Mouse (Mus musculus) layer of hippocampus, adult 8-10 months (tissue): ENCODE data around the gene 2010111I01Rik. TPM values are rescaled to one million over a fixed set of nuclear protein-coding genes. Genes with fewer than 3 reads are reported as not detected.
"Not testable (repeated sequence)": the region's sequence is repeated elsewhere in the genome, so short reads cannot be mapped to it uniquely, and the experiment has no call there.

Source experiments
- DNase-seq, 2 experiments: peaks; one replicate each; pipeline ENCODE4 v3.0.0; 2022; ENCODE audit warnings: low spot score in 2 of 2
- microRNA-seq, 2 experiments: library from miRNA; unstranded; fragments of <30 nt; microRNA quantifications; one replicate each; pipeline ENCODE4 v1.2.0; 2022
- total RNA-seq, 4 experiments: library from RNA; stranded (reverse); gene quantifications; 2 replicates each; pipeline ENCODE4 v1.2.4; 2022

2010111I01Rik gene
- total RNA-seq, 4 experiments from 2014 or later = 91.6 to 105 (median 95.4) TPM

GRCm38 (mm10) chr13:63336335-63336734 lies 371.6 kb downstream of the 2010111I01Rik start:
- peak; percentile 69 to 81 for DNase-seq

GRCm38 (mm10) chr13:63337239-63337960 lies 372.7 kb downstream of the 2010111I01Rik start:
- DNase-seq = no peak

- no peak for DNase-seq
Observed at GRCm38 (mm10) chr13:63339946-63340345, 375.3 kb downstream of the 2010111I01Rik start.

GRCm38 (mm10) chr13:63342781-63343180 lies 378.1 kb downstream of the 2010111I01Rik start:
- DNase-seq = no peak

- no peak for DNase-seq
Observed at GRCm38 (mm10) chr13:63344481-63344880, 379.8 kb downstream of the 2010111I01Rik start.

GRCm38 (mm10) chr13:63345476-63346225 lies 381.0 kb downstream of the 2010111I01Rik start:
- no peak for DNase-seq

GRCm38 (mm10) chr13:63347639-63348038 lies 382.9 kb downstream of the 2010111I01Rik start:
- no peak for DNase-seq

- DNase-seq = no peak
Observed at GRCm38 (mm10) chr13:63350076-63350475, 385.4 kb downstream of the 2010111I01Rik start.

GRCm38 (mm10) chr13:63353312-63353711 lies 388.6 kb downstream of the 2010111I01Rik start:
- not testable (repeated sequence) for DNase-seq

GRCm38 (mm10) chr13:63356101-63356500 lies 391.4 kb downstream of the 2010111I01Rik start:
- DNase-seq = no peak

- peak; percentile 56 to 81 for DNase-seq
Observed at GRCm38 (mm10) chr13:63356558-63356957, 391.9 kb downstream of the 2010111I01Rik start.

GRCm38 (mm10) chr13:63359393-63359792 lies 394.7 kb downstream of the 2010111I01Rik start:
- DNase-seq = no peak

GRCm38 (mm10) chr13:63360111-63360885 lies 395.6 kb downstream of the 2010111I01Rik start:
- no peak for DNase-seq

- DNase-seq = no peak
Observed at GRCm38 (mm10) chr13:63361755-63362154, 397.1 kb downstream of the 2010111I01Rik start.

- DNase-seq = no peak
Observed at GRCm38 (mm10) chr13:63373460-63374166, 408.9 kb downstream of the 2010111I01Rik start.

Small RNAs within 50 kb of the gene (microRNA-seq; reads per million reads assigned to microRNA genes)
- gene Mir23b = 21,342 to 28,449 reads per million in 2 experiments
- gene Mir24-1 = 0 reads per million in 2 experiments
- 1,523 to 2,476 reads per million in 2 experiments for gene Mir27b
- gene Mir3074-1 = 0 reads per million in 2 experiments

Other genes with a start within 250 kb of the 2010111I01Rik start
- gene Platr25, start 204.2 kb upstream of the 2010111I01Rik start, total RNA-seq = 10 to 100 TPM; 11.6 to 18.1 (median 15.5) TPM
- gene Gm5141, start 179.1 kb upstream of the 2010111I01Rik start, total RNA-seq = 1 to 10 TPM; 6.5 to 9.4 (median 8.1) TPM
- not detected for gene Fbp2, start 106.5 kb upstream of the 2010111I01Rik start, total RNA-seq
- gene Fbp1, start 76.6 kb upstream of the 2010111I01Rik start, total RNA-seq = under 1 TPM in 1 of 4 experiments, not detected in 3; 0.27 TPM